19 mouse cellular contexts compared by ENCODE assay signal in the genomic region with DNA sequence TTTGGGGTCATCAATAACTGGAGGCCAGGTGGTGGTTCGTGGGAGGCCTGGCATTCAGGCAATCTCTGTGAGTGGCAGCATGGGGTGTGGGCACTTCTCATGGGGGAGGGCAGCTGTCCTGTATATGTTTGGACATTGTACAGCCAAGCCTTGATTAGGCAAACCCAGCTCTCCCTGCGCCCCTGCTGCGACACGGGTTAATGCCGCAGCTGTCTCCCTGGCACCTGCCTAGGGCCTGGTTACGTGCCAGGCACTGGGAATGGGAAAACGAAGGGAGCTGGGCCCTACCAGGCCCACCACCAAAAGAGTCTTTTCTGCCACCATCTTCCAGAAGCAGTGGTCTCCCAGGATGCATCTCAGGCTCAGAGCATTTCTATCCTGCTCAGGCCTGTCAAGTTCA.
DNase-seq lines count a peak whose midpoint lies in the region; ATAC-seq and TF ChIP-seq lines count a peak whose summit lies in the region.
"Had no signal": no experiment of that assay in that cellular context is flagged by ENCODE, and none has a peak within 500 bp of the region (broad histone marks: within the 10 kb centered on the region; RNA-seq: fewer than 3 reads in every experiment).

No protein-coding gene starts in this region.

- no peak overlapping the region for H3K9ac ChIP-seq in heart, postnatal 0 days (replicated peaks; ENCODE audit: low read depth, low read length)
- no peak overlapping the region for H3K9ac ChIP-seq in midbrain, postnatal 0 days (replicated peaks; ENCODE audit: low read length, poor library complexity, severe bottlenecking)
- H3K9ac ChIP-seq in midbrain, embryonic 14.5 days (replicated peaks; ENCODE audit: low read length): no peak overlapping the region
- H3K9ac ChIP-seq in intestine, embryonic 16.5 days (ENCODE audit: low read depth, low read length): no peak overlapping the region
- H3K9ac ChIP-seq: liver, embryonic 15.5 days had no signal

- no peak overlapping the region for H3K4me2 ChIP-seq in heart, postnatal 0 days (ENCODE audit: low read depth, low read length)
- H3K4me2 ChIP-seq in midbrain, postnatal 0 days (ENCODE audit: low read depth, low read length, poor library complexity, severe bottlenecking): no peak overlapping the region
- H3K4me2 ChIP-seq in midbrain, embryonic 14.5 days (ENCODE audit: low read length): no peak overlapping the region
- no peak overlapping the region for H3K4me2 ChIP-seq in intestine, embryonic 16.5 days (ENCODE audit: low read depth, low read length)
- H3K4me2 ChIP-seq: liver, embryonic 15.5 days; midbrain, embryonic 11.5 days had no signal

- TF ChIP-seq EP300 in heart, postnatal 0 days (IDR thresholded peaks at IDR 0.05; ENCODE audit: low read depth): no peak

- no peak overlapping the region for H3K4me3 ChIP-seq in heart, embryonic 10.5 days
- H3K4me3 ChIP-seq in heart, postnatal 0 days (ENCODE audit: low read depth, low read length): no peak overlapping the region
- H3K4me3 ChIP-seq in midbrain, postnatal 0 days (ENCODE audit: low read depth, low read length): no peak overlapping the region
- H3K4me3 ChIP-seq in midbrain, embryonic 14.5 days (replicated peaks; ENCODE audit: low read depth, low read length): no peak overlapping the region
- H3K4me3 ChIP-seq in intestine, embryonic 16.5 days (ENCODE audit: low read length): no peak overlapping the region
- H3K4me3 ChIP-seq: forebrain, embryonic 10.5 days; liver, embryonic 15.5 days had no signal

- TF ChIP-seq CTCF in heart, postnatal 0 days (IDR thresholded peaks at IDR 0.05; ENCODE audit: low read depth): no peak
- no peak for TF ChIP-seq CTCF in midbrain, postnatal 0 days (IDR thresholded peaks at IDR 0.05)

- intact Hi-C loops in heart, postnatal 10 days (cut with DNase I): no loop called here

- ATAC-seq in heart, postnatal 0 days (ENCODE audit: insufficient read depth, low read depth): no peak
- no peak for ATAC-seq in midbrain, postnatal 0 days (ENCODE audit: low FRiP score)
- ATAC-seq in midbrain, embryonic 14.5 days (ENCODE audit: low FRiP score, low TSS enrichment): no peak
- ATAC-seq in intestine, embryonic 16.5 days: no peak
- ATAC-seq: inflammation-experienced regulatory T-cells, adult 6 months had no signal

- DNase-seq in heart, embryonic 10.5 days (ENCODE audit: low spot score): no peak
- DNase-seq in heart, postnatal 4 days: no peak
- DNase-seq in heart, postnatal 0 days (ENCODE audit: low spot score): no peak
- no peak for DNase-seq in heart, postnatal 10 days
- peak; percentile 45 for DNase-seq in midbrain, postnatal 0 days (ENCODE audit: low spot score)
- no peak for DNase-seq in midbrain, embryonic 14.5 days
- DNase-seq: cerebellum, adult 9-11 months; embryo, embryonic 11 days; gastrocnemius, postnatal 25 days; kidney, adult 9 months; right cerebral cortex, postnatal 14 days; spleen, adult 18-20 months; thymus, postnatal 4 days had no signal

- peak overlapping the region; percentile 74 for H3K27ac ChIP-seq in heart, embryonic 10.5 days
- H3K27ac ChIP-seq in heart, postnatal 0 days (ENCODE audit: low read depth): 0 out of 2 replicates have a peak overlapping the region, but pooled peaks have one; percentile 16
- no peak overlapping the region for H3K27ac ChIP-seq in midbrain, postnatal 0 days (ENCODE audit: low read depth, low read length)
- no peak overlapping the region for H3K27ac ChIP-seq in midbrain, embryonic 14.5 days (replicated peaks; ENCODE audit: low read depth, low read length)
- H3K27ac ChIP-seq in intestine, embryonic 16.5 days (ENCODE audit: low read length): no peak overlapping the region
- H3K27ac ChIP-seq: forebrain, embryonic 10.5 days; liver, embryonic 15.5 days; macrophage had no signal

- peaks cover 68% of the 10 kb centered on the region for H3K4me1 ChIP-seq in heart, embryonic 10.5 days
- peaks cover 19% of the 10 kb centered on the region for H3K4me1 ChIP-seq in heart, postnatal 0 days (ENCODE audit: control insufficient read depth, insufficient read depth)
- no peaks in the 10 kb centered on the region for H3K4me1 ChIP-seq in midbrain, postnatal 0 days (ENCODE audit: insufficient read depth, low read length)
- H3K4me1 ChIP-seq in midbrain, embryonic 14.5 days (ENCODE audit: control insufficient read depth, insufficient read depth, low read length): peaks cover 5% of the 10 kb centered on the region; the same call in 1 of the 2 replicates
- H3K4me1 ChIP-seq in intestine, embryonic 16.5 days (ENCODE audit: control insufficient read depth, insufficient read depth, low read length): peaks cover 24% of the 10 kb centered on the region

- H3K27me3 ChIP-seq in heart, embryonic 10.5 days (ENCODE audit: insufficient read depth, poor library complexity, severe bottlenecking): no peaks in the 10 kb centered on the region
- H3K27me3 ChIP-seq in heart, postnatal 0 days (ENCODE audit: control insufficient read depth, insufficient read depth, low read length): no peaks in the 10 kb centered on the region
- H3K27me3 ChIP-seq in midbrain, postnatal 0 days (ENCODE audit: insufficient read depth, low read length): no peaks in the 10 kb centered on the region
- no peaks in the 10 kb centered on the region for H3K27me3 ChIP-seq in midbrain, embryonic 14.5 days (ENCODE audit: control insufficient read depth, insufficient read depth, low read length)
- no peaks in the 10 kb centered on the region for H3K27me3 ChIP-seq in intestine, embryonic 16.5 days (replicated peaks; ENCODE audit: control insufficient read depth, insufficient read depth, low read length)
- H3K27me3 ChIP-seq: liver, embryonic 15.5 days had no signal

- H3K36me3 ChIP-seq in heart, embryonic 10.5 days: peaks cover 3% of the 10 kb centered on the region; the same call in 1 of the 2 replicates
- H3K36me3 ChIP-seq in heart, postnatal 0 days (replicated peaks; ENCODE audit: control insufficient read depth, insufficient read depth, low read length): no peaks in the 10 kb centered on the region
- H3K36me3 ChIP-seq in midbrain, postnatal 0 days (ENCODE audit: insufficient read depth, low read length): no peaks in the 10 kb centered on the region
- H3K36me3 ChIP-seq in midbrain, embryonic 14.5 days (ENCODE audit: control insufficient read depth, insufficient read depth, low read length): no peaks in the 10 kb centered on the region
- no peaks in the 10 kb centered on the region for H3K36me3 ChIP-seq in intestine, embryonic 16.5 days (ENCODE audit: control insufficient read depth, insufficient read depth, low read length)
- H3K36me3 ChIP-seq: forebrain, embryonic 10.5 days; liver, embryonic 15.5 days had no signal

- H3K9me3 ChIP-seq in heart, embryonic 10.5 days: no peaks in the 10 kb centered on the region
- no peaks in the 10 kb centered on the region for H3K9me3 ChIP-seq in heart, postnatal 0 days (replicated peaks; ENCODE audit: control insufficient read depth, low read length)
- no peaks in the 10 kb centered on the region for H3K9me3 ChIP-seq in midbrain, postnatal 0 days (ENCODE audit: low read length)
- H3K9me3 ChIP-seq in midbrain, embryonic 14.5 days (ENCODE audit: control insufficient read depth, low read length): no peaks in the 10 kb centered on the region
- no peaks in the 10 kb centered on the region for H3K9me3 ChIP-seq in intestine, embryonic 16.5 days (ENCODE audit: control insufficient read depth, low read length)
- H3K9me3 ChIP-seq: forebrain, embryonic 10.5 days; liver, embryonic 15.5 days had no signal

- 81% methylated on average over 7 of the region's 7 CpGs for WGBS in heart, embryonic 10.5 days
- WGBS in heart, postnatal 0 days: 75% methylated on average over 7 of the region's 7 CpGs
- 77% methylated on average over 7 of the region's 7 CpGs for WGBS in midbrain, postnatal 0 days
- 68% methylated on average over 7 of the region's 7 CpGs for WGBS in midbrain, embryonic 14.5 days
- 74% methylated on average over 7 of the region's 7 CpGs for WGBS in intestine, embryonic 16.5 days

Comparison
In these comparisons a context has a peak if more than half of its experiments do, and no peak if none do; other contexts are left out.
1. H3K27ac ChIP-seq: peak in heart, embryonic 10.5 days (single experiment) and heart, postnatal 0 days (single experiment); none in midbrain, postnatal 0 days (single experiment), midbrain, embryonic 14.5 days (single experiment) and intestine, embryonic 16.5 days (single experiment).